Mouse (Mus musculus): ENCODE data around the gene Zbtb20. TPM values are rescaled to one million over a fixed set of nuclear protein-coding genes. Genes with fewer than 3 reads are reported as not detected.

Zbtb20 gene
- polyA plus RNA-seq, 1 experiment = 9.6 TPM

- Histone ChIP-seq H3K36me3 (ENCODE audit: control insufficient read depth, insufficient read depth, low read length) (no peaks in the 10 kb centered on the region), H3K4me1 (ENCODE audit: control insufficient read depth, insufficient read depth, insufficient read length, low read length) (no peaks in the 10 kb centered on the region), H3K4me3 (ENCODE audit: low read depth, low read length) (no peak overlapping the region), H3K27ac (ENCODE audit: insufficient read depth, low read depth, low read length) (no peak overlapping the region), H3K27me3 (ENCODE audit: control insufficient read depth, insufficient read depth, low read length) (no peaks in the 10 kb centered on the region)
- TF ChIP-seq POLR2A (IDR thresholded peaks at IDR 0.05; ENCODE audit: low read depth, low read length) = no peak
- TF ChIP-seq CTCF (IDR thresholded peaks at IDR 0.05; ENCODE audit: extremely low read depth, insufficient read length, insufficient replicate concordance, low read depth, low read length) = no peak
- 93% methylated on average over 6 of the region's 6 CpGs for WGBS
Measured at GRCm38 (mm10) chr16:43531328-43531727, 655.6 kb downstream of the Zbtb20 start.

GRCm38 (mm10) chr16:43534103-43534502, 658.4 kb downstream of the Zbtb20 start:
- no peaks in the 10 kb centered on the region for H3K36me3 ChIP-seq (ENCODE audit: control insufficient read depth, insufficient read depth, low read length)
- H3K4me3 ChIP-seq (ENCODE audit: low read depth, low read length) = no peak overlapping the region
- no peak overlapping the region for H3K27ac ChIP-seq (ENCODE audit: insufficient read depth, low read depth, low read length)
- 89% methylated on average over 3 of the region's 3 CpGs for WGBS
- no peaks in the 10 kb centered on the region for H3K4me1 ChIP-seq (ENCODE audit: control insufficient read depth, insufficient read depth, insufficient read length, low read length)
- TF ChIP-seq CTCF (IDR thresholded peaks at IDR 0.05; ENCODE audit: extremely low read depth, insufficient read length, insufficient replicate concordance, low read depth, low read length) = no peak
- TF ChIP-seq POLR2A (IDR thresholded peaks at IDR 0.05; ENCODE audit: low read depth, low read length) = no peak
- no peaks in the 10 kb centered on the region for H3K27me3 ChIP-seq (ENCODE audit: control insufficient read depth, insufficient read depth, low read length)

- Histone ChIP-seq H3K4me1 (ENCODE audit: control insufficient read depth, insufficient read depth, insufficient read length, low read length) (no peaks in the 10 kb centered on the region), H3K36me3 (ENCODE audit: control insufficient read depth, insufficient read depth, low read length) (no peaks in the 10 kb centered on the region), H3K4me3 (ENCODE audit: low read depth, low read length) (no peak overlapping the region), H3K27me3 (ENCODE audit: control insufficient read depth, insufficient read depth, low read length) (no peaks in the 10 kb centered on the region), H3K27ac (ENCODE audit: insufficient read depth, low read depth, low read length) (no peak overlapping the region)
- 78% methylated on average over 1 of the region's 1 CpGs for WGBS
- TF ChIP-seq POLR2A (IDR thresholded peaks at IDR 0.05; ENCODE audit: low read depth, low read length) (no peak), CTCF (IDR thresholded peaks at IDR 0.05; ENCODE audit: extremely low read depth, insufficient read length, insufficient replicate concordance, low read depth, low read length) (no peak)
Measured at GRCm38 (mm10) chr16:43535912-43536311, 660.2 kb downstream of the Zbtb20 start.

- 37% methylated on average over 7 of the region's 7 CpGs for WGBS
- no peaks in the 10 kb centered on the region for H3K27me3 ChIP-seq (ENCODE audit: control insufficient read depth, insufficient read depth, low read length)
- H3K27ac ChIP-seq (ENCODE audit: insufficient read depth, low read depth, low read length) = no peak overlapping the region
- H3K4me1 ChIP-seq (ENCODE audit: control insufficient read depth, insufficient read depth, insufficient read length, low read length) = no peaks in the 10 kb centered on the region
- TF ChIP-seq CTCF (IDR thresholded peaks at IDR 0.05; ENCODE audit: extremely low read depth, insufficient read length, insufficient replicate concordance, low read depth, low read length) (no peak), POLR2A (IDR thresholded peaks at IDR 0.05; ENCODE audit: low read depth, low read length) (no peak)
- no peaks in the 10 kb centered on the region for H3K36me3 ChIP-seq (ENCODE audit: control insufficient read depth, insufficient read depth, low read length)
- H3K4me3 ChIP-seq (ENCODE audit: low read depth, low read length) = no peak overlapping the region
Measured at GRCm38 (mm10) chr16:43537163-43537562, 661.5 kb downstream of the Zbtb20 start.

- no peak for TF ChIP-seq CTCF (IDR thresholded peaks at IDR 0.05; ENCODE audit: extremely low read depth, insufficient read length, insufficient replicate concordance, low read depth, low read length)
- TF ChIP-seq POLR2A (IDR thresholded peaks at IDR 0.05; ENCODE audit: low read depth, low read length) = no peak
- Histone ChIP-seq H3K36me3 (ENCODE audit: control insufficient read depth, insufficient read depth, low read length) (no peaks in the 10 kb centered on the region), H3K27me3 (ENCODE audit: control insufficient read depth, insufficient read depth, low read length) (no peaks in the 10 kb centered on the region), H3K4me1 (ENCODE audit: control insufficient read depth, insufficient read depth, insufficient read length, low read length) (no peaks in the 10 kb centered on the region), H3K27ac (ENCODE audit: insufficient read depth, low read depth, low read length) (no peak overlapping the region), H3K4me3 (ENCODE audit: low read depth, low read length) (no peak overlapping the region)
- WGBS = 76% methylated on average over 12 of the region's 12 CpGs
Measured at GRCm38 (mm10) chr16:43539659-43540096, 664.0 kb downstream of the Zbtb20 start.

GRCm38 (mm10) chr16:43540108-43540507, 664.4 kb downstream of the Zbtb20 start:
- Histone ChIP-seq H3K4me1 (ENCODE audit: control insufficient read depth, insufficient read depth, insufficient read length, low read length) (no peaks in the 10 kb centered on the region), H3K27me3 (ENCODE audit: control insufficient read depth, insufficient read depth, low read length) (no peaks in the 10 kb centered on the region), H3K36me3 (ENCODE audit: control insufficient read depth, insufficient read depth, low read length) (no peaks in the 10 kb centered on the region), H3K4me3 (ENCODE audit: low read depth, low read length) (no peak overlapping the region), H3K27ac (ENCODE audit: insufficient read depth, low read depth, low read length) (no peak overlapping the region)
- no peak for TF ChIP-seq CTCF (IDR thresholded peaks at IDR 0.05; ENCODE audit: extremely low read depth, insufficient read length, insufficient replicate concordance, low read depth, low read length)
- no peak for TF ChIP-seq POLR2A (IDR thresholded peaks at IDR 0.05; ENCODE audit: low read depth, low read length)
- 15% methylated on average over 3 of the region's 3 CpGs for WGBS

- 90% methylated on average over 10 of the region's 10 CpGs for WGBS
- Histone ChIP-seq H3K27ac (ENCODE audit: insufficient read depth, low read depth, low read length) (no peak overlapping the region), H3K27me3 (ENCODE audit: control insufficient read depth, insufficient read depth, low read length) (no peaks in the 10 kb centered on the region), H3K36me3 (ENCODE audit: control insufficient read depth, insufficient read depth, low read length) (no peaks in the 10 kb centered on the region), H3K4me3 (ENCODE audit: low read depth, low read length) (no peak overlapping the region), H3K4me1 (ENCODE audit: control insufficient read depth, insufficient read depth, insufficient read length, low read length) (no peaks in the 10 kb centered on the region)
- TF ChIP-seq POLR2A (IDR thresholded peaks at IDR 0.05; ENCODE audit: low read depth, low read length) (no peak), CTCF (IDR thresholded peaks at IDR 0.05; ENCODE audit: extremely low read depth, insufficient read length, insufficient replicate concordance, low read depth, low read length) (no peak)
Measured at GRCm38 (mm10) chr16:43540546-43541167, 665.0 kb downstream of the Zbtb20 start.

All from small intestine, adult 2 months (tissue).